Mouse (Mus musculus) ES-E14 (cell line): ENCODE data around the gene Pdcd5. TPM values are rescaled to one million over a fixed set of nuclear protein-coding genes. Genes with fewer than 3 reads are reported as not detected.

Experiments
- DNase-seq: peaks from one replicate; pipeline ENCODE4 v3.0.0-alpha.2; 2013; ENCODE audit warnings: low read depth, low spot score
- H3K27ac ChIP-seq: 2 replicates; pipeline ENCODE4 v1.5.1; 2012; ENCODE audit warnings: low read depth, mild to moderate bottlenecking, low read length, moderate library complexity, mixed read lengths; ENCODE audit not compliant: poor library complexity, insufficient read depth, severe bottlenecking
- H3K36me3 ChIP-seq: 2 replicates; pipeline ENCODE4 v1.6.1; 2012; ENCODE audit warnings: mild to moderate bottlenecking, low read length, moderate library complexity, mixed read lengths; ENCODE audit not compliant: control insufficient read depth, poor library complexity, insufficient read depth, severe bottlenecking
- H3K4me1 ChIP-seq, 2 experiments: fragments of 150-350 bp in 1 of 2; sonication (generic) in 1 of 2; 2 replicates each; pipeline ENCODE4 v1.6.1; 2012; ENCODE audit warnings: low read length in 2 of 2, mild to moderate bottlenecking in 1 of 2, mixed read lengths in 1 of 2; ENCODE audit not compliant: control insufficient read depth in 2 of 2, insufficient read depth in 2 of 2, poor library complexity in 1 of 2
- H3K4me3 ChIP-seq, 2 experiments: fragments of 150-350 bp in 1 of 2; sonication (generic) in 1 of 2; 2 replicates each; pipeline ENCODE4 v1.5.1; 2012; ENCODE audit warnings: low read length in 2 of 2, low read depth in 1 of 2, mild to moderate bottlenecking in 1 of 2, mixed read lengths in 1 of 2; ENCODE audit not compliant: insufficient read depth in 1 of 2, poor library complexity in 1 of 2, severe bottlenecking in 1 of 2
- H3K9ac ChIP-seq: 2 replicates; pipeline ENCODE4 v1.6.1; 2012; ENCODE audit warnings: low read depth, mild to moderate bottlenecking, low read length, mixed read lengths; ENCODE audit not compliant: poor library complexity, insufficient read depth, severe bottlenecking
- H3K9me3 ChIP-seq: fragments of 150-350 bp; sonication (generic); 2 replicates; pipeline ENCODE4 v1.6.1; 2012; ENCODE audit warnings: low read depth, mild to moderate bottlenecking, low read length; ENCODE audit not compliant: control insufficient read depth, insufficient read depth
- CHD2 ChIP-seq: IDR thresholded peaks from 2 replicates; pipeline ENCODE4 v1.6.1; 2014; ENCODE audit warnings: mild to moderate bottlenecking, low read depth, low read length, inconsistent platforms
- HCFC1 ChIP-seq: IDR thresholded peaks from 2 replicates; pipeline ENCODE4 v1.6.1; 2012; ENCODE audit warnings: low read length, inconsistent platforms, borderline replicate concordance; ENCODE audit not compliant: insufficient read depth
- MAFK ChIP-seq: IDR thresholded peaks from 2 replicates; pipeline ENCODE4 v1.6.1; 2014; ENCODE audit warnings: mild to moderate bottlenecking, low read depth, low read length, inconsistent platforms; ENCODE audit not compliant: insufficient read depth
- ZC3H11A ChIP-seq: IDR thresholded peaks from 2 replicates; pipeline ENCODE4 v1.6.1; 2012; ENCODE audit warnings: low read depth, mild to moderate bottlenecking, inconsistent platforms, low read length, borderline replicate concordance
- ZNF384 ChIP-seq: IDR thresholded peaks from 2 replicates; pipeline ENCODE4 v1.6.1; 2012; ENCODE audit warnings: low read depth, low read length, inconsistent platforms
- in situ Hi-C, 2 experiments: fragments of 600-800 bp; cut with MboI; formaldehyde crosslinking; loops; one replicate each; pipeline ENCODE4 v1.15.1; 2025; ENCODE audit warnings: low sequenced_read_pairs in 2 of 2, inconsistent platforms in 1 of 2; ENCODE audit not compliant: unreplicated experiment in 2 of 2
- total RNA-seq: library from RNA; depleted of rRNA; stranded (reverse); fragments of 300-350 nt; gene quantifications from 2 replicates; pipeline ENCODE4 v1.2.3, GENCODE M21; 2012

The Pdcd5 gene
- total RNA-seq, 1 experiment = 164 TPM

DNA sequence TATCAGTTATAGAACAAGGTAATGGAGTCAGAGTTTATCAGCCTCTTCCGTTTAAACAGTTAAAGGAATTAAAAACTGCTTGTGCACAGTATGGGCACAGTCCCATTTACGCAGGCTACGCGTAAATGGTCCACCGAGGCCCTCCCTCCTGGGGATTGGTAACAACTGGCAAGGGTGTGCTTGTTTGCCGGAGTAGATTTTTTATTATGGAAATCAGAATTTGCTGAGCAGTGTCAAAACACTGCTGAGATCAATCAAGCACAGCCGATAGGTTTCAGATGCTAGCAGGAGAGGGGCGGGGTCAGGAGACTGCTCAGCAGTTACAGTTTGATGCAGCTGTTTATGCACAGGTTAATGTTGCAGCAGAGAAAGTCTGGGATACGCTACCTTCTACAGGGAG is 41.0 kb upstream of the Pdcd5 start:
- in situ Hi-C loops = no loop called here
- Histone ChIP-seq H3K9me3 (no peaks in the 10 kb centered on the region), H3K36me3 (peaks cover 6% of the 10 kb centered on the region; the same call in 1 of the 2 replicates), H3K4me1 (peaks cover 0 to 6% of the 10 kb centered on the region in 2 experiments; a peak in 1 of 4 replicates), H3K9ac (no peak overlapping the region), H3K4me3 (no peak overlapping the region), H3K27ac (no peak overlapping the region)
- no peak for DNase-seq
- TF ChIP-seq CHD2 (no peak), ZC3H11A (no peak), ZNF384 (no peak), MAFK (no peak)

DNA sequence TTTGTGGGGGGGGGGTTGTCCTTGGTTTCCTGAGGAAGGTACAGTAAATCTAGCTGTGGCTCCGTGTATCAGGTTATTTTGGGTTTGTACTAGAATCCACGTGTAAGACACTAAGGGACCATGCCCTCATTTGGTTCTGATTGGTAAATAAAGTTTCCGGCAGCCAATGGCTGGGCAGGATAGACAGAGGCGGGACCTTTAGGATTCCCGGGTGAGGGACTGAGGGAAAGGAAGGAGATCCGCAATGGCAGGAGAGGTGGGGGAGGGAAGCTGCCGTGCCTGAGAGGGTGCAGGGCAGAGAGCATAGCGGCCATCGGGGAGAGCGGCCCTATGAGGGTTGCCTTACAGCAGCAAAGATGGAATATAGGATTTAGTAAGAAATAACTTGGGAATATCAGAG is 39.9 kb upstream of the Pdcd5 start:
- peak; percentile 59 for DNase-seq
- H3K27ac ChIP-seq = no peak overlapping the region
- no peaks in the 10 kb centered on the region for H3K9me3 ChIP-seq
- H3K9ac ChIP-seq = no peak overlapping the region
- TF ChIP-seq MAFK = no peak
- no peak for TF ChIP-seq ZC3H11A
- no peak for TF ChIP-seq CHD2
- TF ChIP-seq ZNF384 = no peak
- TF ChIP-seq HCFC1 = no peak
- H3K4me1 ChIP-seq = peaks cover 0 to 6% of the 10 kb centered on the region in 2 experiments; a peak in 1 of 4 replicates
- H3K4me3 ChIP-seq = no peak overlapping the region
- peaks cover 3% of the 10 kb centered on the region; the same call in 1 of the 2 replicates for H3K36me3 ChIP-seq
- in situ Hi-C loops = no loop called here

DNA sequence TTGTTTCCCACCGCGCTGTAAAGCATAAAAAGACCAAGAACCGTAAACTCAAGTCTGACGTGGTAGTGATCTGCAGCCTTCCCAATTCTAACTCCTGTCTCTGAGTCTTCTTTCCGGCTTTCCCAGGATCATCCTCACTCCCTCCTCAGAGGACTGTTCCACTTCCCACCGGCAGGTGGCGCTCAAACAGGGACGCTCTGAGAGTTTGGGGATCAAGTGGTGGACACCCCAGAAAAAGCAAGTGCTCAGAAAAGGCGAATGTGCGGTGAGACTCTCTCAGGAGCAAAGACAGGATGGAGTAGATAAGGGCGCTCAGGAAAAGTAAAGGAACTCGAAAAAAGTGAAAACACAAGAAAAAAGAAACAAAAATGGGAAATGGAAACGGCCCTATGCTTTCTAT is 39.4 kb upstream of the Pdcd5 start:
- no peak for TF ChIP-seq HCFC1
- TF ChIP-seq ZNF384 = no peak
- no peak for TF ChIP-seq CHD2
- Histone ChIP-seq H3K9ac (peak overlapping the region; percentile 36; the same call in 1 of the 2 replicates), H3K9me3 (no peaks in the 10 kb centered on the region), H3K27ac (no peak overlapping the region), H3K4me1 (peaks cover 0 to 6% of the 10 kb centered on the region in 2 experiments; a peak in 1 of 4 replicates), H3K36me3 (peaks cover 3% of the 10 kb centered on the region; the same call in 1 of the 2 replicates), H3K4me3 (peak overlapping the region; percentile 13; a peak in 2 of 4 replicates)
- DNase-seq = peak; percentile 73
- in situ Hi-C loops = no loop called here

DNA sequence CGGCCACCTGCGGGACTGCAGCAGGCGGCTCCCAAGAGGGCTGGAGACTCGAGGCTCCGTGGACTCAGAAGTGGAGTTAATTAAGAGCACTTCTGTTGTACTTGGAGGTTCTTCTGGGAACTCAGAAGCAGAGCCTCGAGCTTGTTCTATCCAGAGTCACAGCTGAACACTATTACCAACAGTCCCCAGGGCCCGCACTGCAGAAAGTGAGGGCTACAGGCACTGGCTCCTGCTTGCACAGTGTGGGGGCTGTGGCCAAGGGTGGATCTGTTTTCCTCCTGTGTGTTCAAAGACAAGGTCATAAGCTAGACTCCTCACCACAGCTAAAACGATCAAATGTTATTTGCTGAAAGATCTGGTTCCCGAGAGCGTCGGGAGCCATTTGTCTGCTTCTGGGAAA is 38.9 kb upstream of the Pdcd5 start:
- TF ChIP-seq MAFK = no peak
- peak overlapping the region; percentile 13; a peak in 2 of 4 replicates for H3K4me3 ChIP-seq
- H3K36me3 ChIP-seq = peaks cover 3% of the 10 kb centered on the region; the same call in 1 of the 2 replicates
- H3K9me3 ChIP-seq = no peaks in the 10 kb centered on the region
- DNase-seq = no peak
- no peak overlapping the region for H3K27ac ChIP-seq
- peak overlapping the region; percentile 36; the same call in 1 of the 2 replicates for H3K9ac ChIP-seq
- in situ Hi-C loops = no loop called here
- H3K4me1 ChIP-seq = peaks cover 0 to 6% of the 10 kb centered on the region in 2 experiments; a peak in 1 of 4 replicates

DNA sequence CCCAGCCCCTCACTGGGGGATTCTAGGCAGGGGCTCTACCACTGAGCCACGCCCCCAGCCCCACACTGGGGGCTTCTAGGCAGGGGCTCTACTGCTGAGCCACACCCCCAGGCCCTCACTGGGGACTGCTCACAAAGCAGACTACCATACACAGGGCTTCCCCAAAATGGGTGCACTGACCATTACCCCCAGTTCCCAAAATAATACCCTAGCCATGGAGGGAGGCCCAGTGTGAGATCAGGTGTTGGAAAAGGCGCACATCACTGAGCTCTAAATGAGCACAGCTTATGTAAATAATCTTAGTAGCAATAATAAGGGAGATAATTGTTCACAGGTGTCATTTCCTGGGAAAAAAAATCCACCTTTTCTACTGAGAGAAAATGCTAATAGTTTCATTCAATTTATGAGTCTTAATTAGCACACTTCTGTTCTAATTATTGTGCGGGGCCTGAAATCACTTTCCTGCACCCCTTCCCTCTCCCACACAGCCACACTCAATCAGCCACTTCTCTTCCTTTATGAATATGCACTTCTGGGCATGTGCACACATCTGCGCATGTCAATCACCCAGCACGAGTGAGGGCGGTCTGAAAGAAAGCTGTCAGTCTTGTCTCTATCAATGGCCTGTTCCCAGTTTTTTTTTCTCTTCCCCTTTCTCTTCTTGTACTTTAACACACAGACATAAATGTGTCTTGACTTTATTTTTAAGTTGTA is 36.2 kb upstream of the Pdcd5 start:
- Histone ChIP-seq H3K36me3 (no peaks in the 10 kb centered on the region), H3K27ac (no peak overlapping the region), H3K9ac (no peak overlapping the region), H3K9me3 (no peaks in the 10 kb centered on the region), H3K4me1 (peaks cover 0 to 4% of the 10 kb centered on the region in 2 experiments; a peak in 1 of 4 replicates), H3K4me3 (no peak overlapping the region)
- in situ Hi-C loops = no loop called here
- no peak for TF ChIP-seq ZC3H11A
- TF ChIP-seq MAFK = no peak
- no peak for TF ChIP-seq CHD2
- TF ChIP-seq HCFC1 = no peak
- no peak for TF ChIP-seq ZNF384
- no peak for DNase-seq
